Mouse (Mus musculus): ENCODE data around the gene Trim43c. TPM values are rescaled to one million over a fixed set of nuclear protein-coding genes. Genes with fewer than 3 reads are reported as not detected.
A peak's percentile ranks its signal among the peaks of the same experiment; 100 is the strongest.
"Not testable (repeated sequence)": the region's sequence is repeated elsewhere in the genome, so short reads cannot be mapped to it uniquely, and the experiment has no call there.

Trim43c gene
- 0.10 TPM in 1 of 2 replicates, not detected in the other for polyA plus RNA-seq (2015; fragmentation: Nextera tagmentation; extraction: Ambion mirVana)

DNA sequence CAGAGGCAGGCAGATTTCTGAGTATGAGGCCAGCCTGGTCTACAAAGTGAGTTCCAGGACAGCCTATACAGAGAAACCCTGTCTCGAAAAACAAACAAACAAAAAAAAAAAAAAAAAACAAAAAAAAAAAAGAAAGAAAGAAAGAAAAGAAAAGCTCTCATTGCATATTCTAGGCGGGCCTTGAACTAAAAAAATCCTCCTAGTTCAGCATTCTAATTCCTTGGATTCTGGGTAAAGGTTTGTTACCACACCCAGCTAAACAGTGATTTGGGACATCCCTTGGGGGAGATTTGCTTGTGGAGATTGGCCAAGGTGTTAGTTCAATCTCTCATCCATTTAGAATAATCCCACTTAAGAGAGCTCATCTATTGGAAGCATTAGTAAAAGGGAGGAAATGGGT lies at the start of gene Trim43c:
TSS of gene Trim43c (plus strand) at position 301 of the 400 bp plus-strand sequence.
- not testable (repeated sequence) for H3K27ac ChIP-seq (replicated peaks); H3K36me3 ChIP-seq; H3K4me2 ChIP-seq; H3K9ac ChIP-seq (replicated peaks); H3K4me1 ChIP-seq; H3K4me3 ChIP-seq (replicated peaks); H3K9me3 ChIP-seq (replicated peaks); H3K27me3 ChIP-seq (replicated peaks); ATAC-seq (ENCODE audit: low FRiP score)
- WGBS, result 92% methylated on average over 2 of the region's 2 CpGs

GRCm38 (mm10) chr9:88853072-88853471 lies 14.1 kb downstream of the Trim43c start:
- H3K4me3 ChIP-seq (replicated peaks); H3K4me1 ChIP-seq; H3K36me3 ChIP-seq; H3K27me3 ChIP-seq (replicated peaks); H3K9ac ChIP-seq (replicated peaks); H3K9me3 ChIP-seq (replicated peaks); H3K4me2 ChIP-seq; ATAC-seq (ENCODE audit: low FRiP score); H3K27ac ChIP-seq (replicated peaks): not testable (repeated sequence)
- WGBS, result 63% methylated on average over 7 of the region's 7 CpGs

GRCm38 (mm10) chr9:88858566-88859492 lies 19.9 kb downstream of the Trim43c start:
- peak overlapping the region; percentile 47 for H3K9ac ChIP-seq (replicated peaks)
- not testable (repeated sequence) for H3K4me1 ChIP-seq; H3K36me3 ChIP-seq; H3K27me3 ChIP-seq (replicated peaks); H3K9me3 ChIP-seq (replicated peaks); H3K27ac ChIP-seq (replicated peaks)
- H3K4me3 ChIP-seq (replicated peaks), result peak overlapping the region; percentile 49
- ATAC-seq (ENCODE audit: low FRiP score), result peak; percentile 100
- H3K4me2 ChIP-seq, result peak overlapping the region; percentile 89
- 2% methylated on average over 52 of the region's 52 CpGs for WGBS

Other genes starting within 250 kb of the Trim43c start
- 45.0 and 50.2 TPM in 2 replicates for gene Mthfsl, start 118.9 kb upstream of the Trim43c start, polyA plus RNA-seq (2015; fragmentation: Nextera tagmentation; extraction: Ambion mirVana)
- 1.2 TPM in 1 of 2 replicates, not detected in the other for gene Bcl2a1d, start 107.2 kb upstream of the Trim43c start, polyA plus RNA-seq (2015; fragmentation: Nextera tagmentation; extraction: Ambion mirVana)
- gene Bcl2a1a, start 117.7 kb downstream of the Trim43c start, polyA plus RNA-seq (2015; fragmentation: Nextera tagmentation; extraction: Ambion mirVana), result 0.32 and 0.87 TPM in 2 replicates